Mouse (Mus musculus): Measurements from ENCODE around the gene Cacna1c. TPM values are rescaled to one million over a fixed set of nuclear protein-coding genes. Genes with fewer than 3 reads are reported as not detected.

Gene Cacna1c
- polyA plus RNA-seq, 1 experiment from 2014 or later: 3.2 TPM

DNA sequence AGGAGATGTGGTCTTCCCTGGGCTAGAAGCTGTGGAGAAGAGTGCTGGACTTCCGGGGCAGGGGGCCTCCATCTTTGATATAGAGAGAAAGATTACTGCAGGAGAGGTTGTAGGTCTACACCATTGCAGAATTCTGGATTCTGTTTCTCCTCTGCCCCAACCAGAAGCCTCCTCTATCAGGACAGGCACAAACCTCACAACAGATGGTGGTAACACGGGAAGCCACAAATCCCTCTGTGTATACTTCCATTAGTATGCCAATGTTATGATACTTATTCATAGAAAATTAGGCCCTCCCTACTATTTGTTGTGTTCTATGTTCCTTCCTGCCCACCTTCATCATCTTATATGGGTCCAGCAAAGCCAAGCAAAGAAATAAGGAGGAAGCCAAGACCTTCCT, 552.7 kb downstream of the Cacna1c start:
- no peak for ATAC-seq

DNA sequence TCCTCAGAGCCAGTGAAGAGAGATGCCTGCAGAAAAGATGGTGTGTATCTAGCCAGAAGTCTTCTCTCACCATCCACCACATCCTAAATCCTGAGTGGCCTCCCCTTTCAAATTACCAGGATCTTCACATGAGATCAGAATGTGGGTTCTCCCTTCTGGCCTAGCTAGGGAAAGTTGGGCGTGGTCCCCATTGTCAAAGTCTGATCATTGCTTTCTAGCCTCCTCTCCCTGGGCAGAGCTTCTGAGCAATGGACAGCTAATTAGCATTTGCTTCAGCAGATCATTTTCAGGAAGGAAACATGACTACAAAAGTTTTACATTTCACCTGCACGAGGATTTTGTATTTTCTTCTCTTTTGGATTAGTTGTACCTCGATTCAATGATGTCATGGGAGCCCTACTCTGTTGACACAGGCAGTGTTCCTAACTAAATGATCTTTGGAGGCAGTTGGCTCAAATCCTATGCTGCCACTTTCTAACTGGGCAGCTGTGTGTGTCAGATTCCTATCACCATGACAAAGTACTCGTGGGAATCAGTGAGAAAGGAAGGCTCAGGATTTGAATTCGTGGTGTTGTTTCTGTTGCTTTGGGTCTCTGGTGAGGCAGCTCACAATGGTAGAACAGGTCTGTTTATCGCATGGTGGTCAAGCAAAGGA, 554.4 kb downstream of the Cacna1c start:
- Histone ChIP-seq H3K27ac (ENCODE audit: low read depth, low read length) (no peak overlapping the region), H3K4me2 (ENCODE audit: low read length) (no peak overlapping the region), H3K9ac (ENCODE audit: low read length) (no peak overlapping the region), H3K9me3 (replicated peaks; ENCODE audit: control insufficient read depth, low read length) (peaks cover 5% of the 10 kb centered on the region; the same call in 1 of the 2 replicates), H3K4me1 (ENCODE audit: control insufficient read depth, insufficient read depth, low read length) (no peaks in the 10 kb centered on the region), H3K36me3 (ENCODE audit: control insufficient read depth, insufficient read depth, low read length) (no peaks in the 10 kb centered on the region), H3K4me3 (ENCODE audit: low read depth, low read length) (no peak overlapping the region), H3K27me3 (replicated peaks; ENCODE audit: control insufficient read depth, insufficient read depth, low read length) (no peaks in the 10 kb centered on the region)
- DNase-seq (ENCODE audit: low spot score): no peak
- ATAC-seq: no peak
- WGBS: 82% methylated on average over 6 of the region's 6 CpGs

More for the DNA sequence above, 552.7 kb downstream of the Cacna1c start:
- 84% methylated on average over 2 of the region's 2 CpGs for WGBS
- Histone ChIP-seq H3K9me3 (replicated peaks; ENCODE audit: control insufficient read depth, low read length) (no peaks in the 10 kb centered on the region), H3K4me3 (ENCODE audit: low read depth, low read length) (no peak overlapping the region), H3K36me3 (ENCODE audit: control insufficient read depth, insufficient read depth, low read length) (no peaks in the 10 kb centered on the region), H3K4me1 (ENCODE audit: control insufficient read depth, insufficient read depth, low read length) (no peaks in the 10 kb centered on the region), H3K4me2 (ENCODE audit: low read length) (no peak overlapping the region), H3K27me3 (replicated peaks; ENCODE audit: control insufficient read depth, insufficient read depth, low read length) (no peaks in the 10 kb centered on the region), H3K27ac (ENCODE audit: low read depth, low read length) (no peak overlapping the region), H3K9ac (ENCODE audit: low read length) (no peak overlapping the region)
- DNase-seq (ENCODE audit: low spot score): no peak

DNA sequence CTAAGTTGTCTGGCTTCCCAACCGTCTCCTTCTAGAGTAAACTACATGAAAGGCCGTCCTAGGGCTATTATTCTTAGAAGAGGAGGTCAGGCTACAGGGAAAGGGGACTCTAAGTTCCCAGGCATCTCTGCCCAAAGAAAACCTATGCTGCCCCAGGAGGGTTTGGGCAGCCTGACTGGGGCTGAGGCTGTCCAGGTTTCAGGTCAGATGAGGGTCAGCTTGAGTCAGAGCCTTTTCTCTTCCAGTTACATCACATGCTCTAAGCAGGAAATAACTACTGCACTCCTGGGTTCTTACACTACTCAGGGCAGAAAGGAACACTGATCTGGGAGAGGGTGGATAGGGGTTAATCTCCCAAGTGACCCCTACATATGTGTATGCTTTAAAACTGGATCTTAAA, 556.4 kb downstream of the Cacna1c start:
- Histone ChIP-seq H3K36me3 (ENCODE audit: control insufficient read depth, insufficient read depth, low read length) (no peaks in the 10 kb centered on the region), H3K4me3 (ENCODE audit: low read depth, low read length) (no peak overlapping the region), H3K9ac (ENCODE audit: low read length) (no peak overlapping the region), H3K4me1 (ENCODE audit: control insufficient read depth, insufficient read depth, low read length) (no peaks in the 10 kb centered on the region), H3K27me3 (replicated peaks; ENCODE audit: control insufficient read depth, insufficient read depth, low read length) (no peaks in the 10 kb centered on the region), H3K27ac (ENCODE audit: low read depth, low read length) (no peak overlapping the region), H3K4me2 (ENCODE audit: low read length) (no peak overlapping the region), H3K9me3 (replicated peaks; ENCODE audit: control insufficient read depth, low read length) (peaks cover 10% of the 10 kb centered on the region; the same call in 1 of the 2 replicates)
- DNase-seq (ENCODE audit: low spot score): no peak
- 80% methylated on average over 2 of the region's 2 CpGs for WGBS
- ATAC-seq: no peak

DNA sequence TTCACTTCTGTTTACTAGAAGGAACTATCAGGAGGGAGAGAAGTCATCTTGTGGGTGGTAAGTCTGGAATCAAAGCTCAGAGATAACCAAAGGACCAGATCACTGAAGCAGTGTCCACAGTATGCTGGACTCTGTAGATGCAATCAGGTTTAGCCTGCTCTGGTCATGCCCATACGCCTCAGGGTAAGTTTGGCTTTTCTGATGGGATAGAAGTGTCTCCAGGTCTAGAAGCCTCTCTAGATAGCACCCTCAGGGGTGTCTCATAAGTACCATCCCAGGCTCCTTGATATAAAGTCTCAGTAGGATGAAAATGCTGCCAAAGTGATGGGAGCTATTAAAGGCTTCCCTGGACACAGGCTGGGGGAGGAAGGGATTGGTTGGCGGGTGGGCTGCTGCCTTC, 557.3 kb downstream of the Cacna1c start:
- H3K4me1 ChIP-seq (ENCODE audit: control insufficient read depth, insufficient read depth, low read length): no peaks in the 10 kb centered on the region

DNA sequence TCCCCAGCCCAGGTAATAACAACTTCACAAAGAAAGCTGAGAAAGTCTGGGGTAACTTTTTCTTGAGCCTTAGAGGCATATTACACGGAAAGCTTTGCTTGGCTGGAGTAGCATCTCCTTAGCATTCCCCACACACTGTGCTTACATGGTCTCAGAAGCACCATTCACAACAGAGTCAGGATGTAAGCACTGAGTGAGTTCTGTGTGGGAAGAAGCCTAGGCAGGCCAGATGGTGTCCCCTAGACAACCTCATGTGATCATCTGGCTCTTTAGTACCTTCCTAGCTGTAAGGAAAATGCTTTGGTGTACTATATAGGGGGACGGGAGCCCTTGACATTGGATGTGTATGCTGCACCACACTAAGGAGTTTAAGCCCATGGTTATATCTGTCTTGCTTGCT, 563.7 kb downstream of the Cacna1c start:
- no peak overlapping the region for H3K4me3 ChIP-seq (ENCODE audit: low read depth, low read length)
- no peak overlapping the region for H3K27ac ChIP-seq (ENCODE audit: low read depth, low read length)
- H3K4me2 ChIP-seq (ENCODE audit: low read length): no peak overlapping the region
- no peaks in the 10 kb centered on the region for H3K4me1 ChIP-seq (ENCODE audit: control insufficient read depth, insufficient read depth, low read length)
- no peaks in the 10 kb centered on the region for H3K36me3 ChIP-seq (ENCODE audit: control insufficient read depth, insufficient read depth, low read length)
- ATAC-seq: no peak
- DNase-seq (ENCODE audit: low spot score): no peak
- peaks cover 10% of the 10 kb centered on the region; the same call in 1 of the 2 replicates for H3K9me3 ChIP-seq (replicated peaks; ENCODE audit: control insufficient read depth, low read length)
- WGBS: 88% methylated on average over 2 of the region's 2 CpGs
- H3K27me3 ChIP-seq (replicated peaks; ENCODE audit: control insufficient read depth, insufficient read depth, low read length): no peaks in the 10 kb centered on the region
- no peak overlapping the region for H3K9ac ChIP-seq (ENCODE audit: low read length)

More for the DNA sequence above, 557.3 kb downstream of the Cacna1c start:
- 90% methylated on average over 2 of the region's 2 CpGs for WGBS
- H3K9me3 ChIP-seq (replicated peaks; ENCODE audit: control insufficient read depth, low read length): peaks cover 10% of the 10 kb centered on the region; the same call in 1 of the 2 replicates
- no peak overlapping the region for H3K27ac ChIP-seq (ENCODE audit: low read depth, low read length)
- no peaks in the 10 kb centered on the region for H3K27me3 ChIP-seq (replicated peaks; ENCODE audit: control insufficient read depth, insufficient read depth, low read length)
- H3K36me3 ChIP-seq (ENCODE audit: control insufficient read depth, insufficient read depth, low read length): no peaks in the 10 kb centered on the region
- no peak for ATAC-seq
- H3K9ac ChIP-seq (ENCODE audit: low read length): no peak overlapping the region
- no peak overlapping the region for H3K4me3 ChIP-seq (ENCODE audit: low read depth, low read length)
- DNase-seq (ENCODE audit: low spot score): no peak
- no peak overlapping the region for H3K4me2 ChIP-seq (ENCODE audit: low read length)

DNA sequence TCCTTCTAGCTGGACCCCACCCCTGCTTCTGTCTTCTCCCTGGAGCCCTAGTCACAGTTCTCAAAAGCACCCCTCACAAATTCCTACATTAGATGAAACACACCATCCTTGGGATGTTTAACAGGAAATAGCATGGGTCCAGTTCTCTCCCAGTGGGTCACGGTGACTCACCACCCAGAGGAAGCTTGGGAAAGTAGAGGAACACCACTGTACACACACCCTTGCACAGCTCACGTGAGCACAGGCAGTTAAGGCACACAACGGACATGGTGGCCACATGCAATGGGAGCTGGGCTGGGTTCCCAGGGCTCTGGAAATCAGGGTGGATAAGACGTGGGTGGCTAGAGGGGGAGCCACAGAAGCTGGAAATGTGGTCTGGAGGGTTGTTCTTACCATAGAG, 566.2 kb downstream of the Cacna1c start:
- Histone ChIP-seq H3K9me3 (replicated peaks; ENCODE audit: control insufficient read depth, low read length) (no peaks in the 10 kb centered on the region), H3K4me1 (ENCODE audit: control insufficient read depth, insufficient read depth, low read length) (no peaks in the 10 kb centered on the region), H3K36me3 (ENCODE audit: control insufficient read depth, insufficient read depth, low read length) (no peaks in the 10 kb centered on the region), H3K9ac (ENCODE audit: low read length) (no peak overlapping the region), H3K27ac (ENCODE audit: low read depth, low read length) (no peak overlapping the region), H3K4me2 (ENCODE audit: low read length) (no peak overlapping the region), H3K27me3 (replicated peaks; ENCODE audit: control insufficient read depth, insufficient read depth, low read length) (no peaks in the 10 kb centered on the region), H3K4me3 (ENCODE audit: low read depth, low read length) (no peak overlapping the region)
- ATAC-seq (no peak), DNase-seq (ENCODE audit: low spot score) (no peak)
- WGBS: 83% methylated on average over 4 of the region's 4 CpGs

DNA sequence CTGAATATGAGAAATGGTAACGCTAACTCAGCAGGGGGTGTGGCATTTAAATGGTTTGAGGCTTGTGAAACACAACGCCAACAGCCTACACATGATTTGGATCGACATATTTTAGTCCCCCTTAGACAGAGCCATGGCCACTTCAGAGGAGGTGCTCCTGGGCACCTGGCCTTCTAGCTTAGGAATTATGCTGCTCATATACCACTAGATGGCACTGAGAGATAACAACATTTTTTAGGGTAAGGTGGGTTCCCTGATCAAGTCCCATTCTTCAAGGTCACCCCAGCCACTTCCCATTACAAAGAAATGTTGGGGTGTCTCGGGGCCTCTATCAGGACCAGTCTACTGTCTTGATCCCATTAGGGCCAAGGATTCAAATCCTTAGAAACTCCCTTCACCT, 570.0 kb downstream of the Cacna1c start:
- H3K36me3 ChIP-seq (ENCODE audit: control insufficient read depth, insufficient read depth, low read length): no peaks in the 10 kb centered on the region
- 59% methylated on average over 4 of the region's 4 CpGs for WGBS
- H3K9me3 ChIP-seq (replicated peaks; ENCODE audit: control insufficient read depth, low read length): no peaks in the 10 kb centered on the region
- 0 out of 2 replicates have a peak, but pooled peaks have one; percentile 12 for ATAC-seq
- H3K27me3 ChIP-seq (replicated peaks; ENCODE audit: control insufficient read depth, insufficient read depth, low read length): no peaks in the 10 kb centered on the region
- peak; percentile 59 for DNase-seq (ENCODE audit: low spot score)
- H3K27ac ChIP-seq (ENCODE audit: low read depth, low read length): no peak overlapping the region
- no peak overlapping the region for H3K4me2 ChIP-seq (ENCODE audit: low read length)
- H3K4me1 ChIP-seq (ENCODE audit: control insufficient read depth, insufficient read depth, low read length): no peaks in the 10 kb centered on the region
- no peak overlapping the region for H3K4me3 ChIP-seq (ENCODE audit: low read depth, low read length)
- H3K9ac ChIP-seq (ENCODE audit: low read length): no peak overlapping the region

DNA sequence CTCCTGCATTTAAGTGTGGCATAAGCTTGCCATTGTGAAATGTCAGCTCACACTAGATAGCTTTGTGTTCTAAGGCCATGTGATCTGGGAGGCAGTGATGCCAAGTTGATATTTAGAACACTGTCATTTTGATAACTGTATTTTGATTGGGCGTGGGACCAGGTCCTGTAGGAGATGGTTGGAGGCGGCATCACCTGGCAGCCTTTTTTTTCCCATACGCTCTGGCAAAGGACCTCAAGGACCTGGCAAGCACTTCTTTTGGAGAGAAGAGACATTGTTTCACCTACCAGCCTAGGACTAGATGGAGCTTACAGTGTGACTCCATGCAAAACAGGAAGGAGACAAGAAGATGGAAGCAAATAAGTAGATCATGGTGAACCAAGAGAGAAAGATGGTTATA, 572.6 kb downstream of the Cacna1c start:
- no peak overlapping the region for H3K27ac ChIP-seq (ENCODE audit: low read depth, low read length)
- no peak overlapping the region for H3K4me2 ChIP-seq (ENCODE audit: low read length)
- ATAC-seq (no peak), DNase-seq (ENCODE audit: low spot score) (no peak)
- 94% methylated on average over 3 of the region's 3 CpGs for WGBS
- no peaks in the 10 kb centered on the region for H3K36me3 ChIP-seq (ENCODE audit: control insufficient read depth, insufficient read depth, low read length)
- H3K9ac ChIP-seq (ENCODE audit: low read length): no peak overlapping the region
- H3K9me3 ChIP-seq (replicated peaks; ENCODE audit: control insufficient read depth, low read length): no peaks in the 10 kb centered on the region
- H3K4me3 ChIP-seq (ENCODE audit: low read depth, low read length): no peak overlapping the region
- H3K4me1 ChIP-seq (ENCODE audit: control insufficient read depth, insufficient read depth, low read length): no peaks in the 10 kb centered on the region
- no peaks in the 10 kb centered on the region for H3K27me3 ChIP-seq (replicated peaks; ENCODE audit: control insufficient read depth, insufficient read depth, low read length)

DNA sequence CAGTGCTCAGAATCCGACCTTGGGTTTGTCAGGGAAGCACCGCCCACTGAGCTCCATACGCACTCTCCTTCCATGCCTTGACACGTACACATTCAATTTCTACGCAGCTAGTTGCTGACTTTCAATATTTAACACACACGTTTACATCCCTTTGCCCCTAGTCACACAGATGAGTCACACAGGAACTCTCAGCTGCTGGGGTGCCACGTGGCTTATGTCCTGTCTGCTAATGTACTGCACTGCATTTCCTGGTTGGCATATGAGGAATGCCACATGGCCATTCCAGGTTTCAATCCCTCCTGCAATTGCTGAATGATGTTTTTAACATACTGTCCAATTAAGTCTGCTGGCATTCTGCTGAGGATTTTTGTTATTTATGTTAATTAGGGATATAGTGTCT, 574.4 kb downstream of the Cacna1c start:
- DNase-seq (ENCODE audit: low spot score) (peak; percentile 55), ATAC-seq (peak; percentile 48; the same call in 1 of the 2 replicates)
- Histone ChIP-seq H3K27ac (ENCODE audit: low read depth, low read length) (no peak overlapping the region), H3K4me1 (ENCODE audit: control insufficient read depth, insufficient read depth, low read length) (no peaks in the 10 kb centered on the region), H3K9ac (ENCODE audit: low read length) (no peak overlapping the region), H3K36me3 (ENCODE audit: control insufficient read depth, insufficient read depth, low read length) (no peaks in the 10 kb centered on the region), H3K9me3 (replicated peaks; ENCODE audit: control insufficient read depth, low read length) (no peaks in the 10 kb centered on the region), H3K4me3 (ENCODE audit: low read depth, low read length) (no peak overlapping the region), H3K27me3 (replicated peaks; ENCODE audit: control insufficient read depth, insufficient read depth, low read length) (no peaks in the 10 kb centered on the region), H3K4me2 (ENCODE audit: low read length) (no peak overlapping the region)
- 67% methylated on average over 7 of the region's 7 CpGs for WGBS

All from forebrain, embryonic 14.5 days (tissue).